Mouse (Mus musculus) brown adipose tissue, adult 24 weeks (tissue): ENCODE results near the gene Tbc1d22a. TPM values are rescaled to one million over a fixed set of nuclear protein-coding genes. Genes with fewer than 3 reads are reported as not detected.

Source experiments
- H3K27ac ChIP-seq: fragments of 200-500 bp; replicated peaks from 2 replicates; pipeline ENCODE4 v1.5.1; 2012; ENCODE audit warnings: low read depth, mild to moderate bottlenecking, low read length
- H3K4me1 ChIP-seq: fragments of 200-500 bp; 2 replicates; pipeline ENCODE4 v1.6.1; 2012; ENCODE audit warnings: low read length, mixed read lengths; ENCODE audit not compliant: control insufficient read depth, insufficient read depth, insufficient read length
- H3K4me3 ChIP-seq: fragments of 200-500 bp; 2 replicates; pipeline ENCODE4 v1.5.1; 2012; ENCODE audit warnings: low read depth, mild to moderate bottlenecking, low read length, moderate library complexity; ENCODE audit not compliant: insufficient read depth
- polyA plus RNA-seq: library from polyadenylated mRNA; stranded (reverse); fragments of >200 nt; gene quantifications from 2 replicates; pipeline ENCODE4 v1.2.4, GENCODE M21; 2012; ENCODE audit not compliant: missing spikeins, insufficient read depth, insufficient read length

The Tbc1d22a gene
- polyA plus RNA-seq, 1 experiment = 15.2 TPM

- H3K27ac ChIP-seq = no peak overlapping the region
- no peak overlapping the region for H3K4me3 ChIP-seq
- H3K4me1 ChIP-seq = peaks cover 5% of the 10 kb centered on the region
These were observed 41.9 kb downstream of the Tbc1d22a start for GRCm38 (mm10) chr15:86256201-86256600.

- Histone ChIP-seq H3K27ac (no peak overlapping the region), H3K4me3 (no peak overlapping the region), H3K4me1 (peaks cover 5% of the 10 kb centered on the region)
These were observed 42.5 kb downstream of the Tbc1d22a start for GRCm38 (mm10) chr15:86256728-86257179.

GRCm38 (mm10) chr15:86257916-86258685 lies 43.8 kb downstream of the Tbc1d22a start:
- Histone ChIP-seq H3K27ac (no peak overlapping the region), H3K4me1 (peaks cover 5% of the 10 kb centered on the region), H3K4me3 (no peak overlapping the region)

DNA sequence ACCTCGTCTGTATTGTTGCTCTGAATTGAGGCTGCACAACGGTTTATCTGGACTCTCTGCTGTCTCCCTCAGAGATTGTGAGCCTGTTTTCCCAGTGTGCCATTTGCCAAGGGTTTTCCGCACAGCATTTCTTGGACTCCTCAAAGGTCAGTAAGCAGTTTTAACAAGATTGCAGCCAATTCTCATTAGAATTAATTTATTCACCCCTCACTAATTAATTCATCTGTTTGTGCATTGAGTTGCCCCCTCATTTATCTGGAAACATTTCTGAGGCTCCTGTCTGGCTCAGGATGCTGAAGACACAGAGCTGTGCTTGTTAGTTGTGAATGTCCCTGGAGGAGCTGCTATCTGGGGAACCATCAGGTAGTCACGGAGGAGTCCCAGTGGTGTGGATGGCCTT lies 45.0 kb downstream of the Tbc1d22a start:
- peaks cover 5% of the 10 kb centered on the region for H3K4me1 ChIP-seq
- H3K4me3 ChIP-seq = no peak overlapping the region
- no peak overlapping the region for H3K27ac ChIP-seq

- Histone ChIP-seq H3K4me3 (no peak overlapping the region), H3K4me1 (peaks cover 5% of the 10 kb centered on the region), H3K27ac (no peak overlapping the region)
These were observed 45.9 kb downstream of the Tbc1d22a start for GRCm38 (mm10) chr15:86260111-86260510.

GRCm38 (mm10) chr15:86264389-86264788 lies 50.1 kb downstream of the Tbc1d22a start:
- Histone ChIP-seq H3K4me1 (peaks cover 7% of the 10 kb centered on the region; the same call in 1 of the 2 replicates), H3K4me3 (no peak overlapping the region), H3K27ac (no peak overlapping the region)

DNA sequence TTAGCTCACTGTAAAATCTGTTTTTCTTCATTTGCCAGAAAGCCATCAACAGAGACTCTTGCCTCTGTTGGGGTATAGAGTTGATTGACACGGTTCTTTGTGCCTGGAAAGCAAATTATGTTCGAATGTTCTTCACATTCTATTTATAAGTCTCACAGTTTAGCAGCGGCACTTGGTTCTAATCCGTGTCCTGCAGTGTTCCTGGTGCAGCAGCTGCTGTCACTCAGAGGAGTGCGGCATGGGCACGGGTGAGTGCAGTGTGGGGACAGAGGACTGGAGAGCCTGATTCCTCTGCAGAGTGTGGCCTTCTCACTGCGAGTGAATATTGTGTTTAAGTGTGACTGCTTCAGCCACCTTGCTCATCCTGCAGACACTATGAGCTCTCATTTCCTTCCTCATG lies 50.5 kb downstream of the Tbc1d22a start:
- H3K27ac ChIP-seq = no peak overlapping the region
- no peak overlapping the region for H3K4me3 ChIP-seq
- peaks cover 7% of the 10 kb centered on the region; the same call in 1 of the 2 replicates for H3K4me1 ChIP-seq

DNA sequence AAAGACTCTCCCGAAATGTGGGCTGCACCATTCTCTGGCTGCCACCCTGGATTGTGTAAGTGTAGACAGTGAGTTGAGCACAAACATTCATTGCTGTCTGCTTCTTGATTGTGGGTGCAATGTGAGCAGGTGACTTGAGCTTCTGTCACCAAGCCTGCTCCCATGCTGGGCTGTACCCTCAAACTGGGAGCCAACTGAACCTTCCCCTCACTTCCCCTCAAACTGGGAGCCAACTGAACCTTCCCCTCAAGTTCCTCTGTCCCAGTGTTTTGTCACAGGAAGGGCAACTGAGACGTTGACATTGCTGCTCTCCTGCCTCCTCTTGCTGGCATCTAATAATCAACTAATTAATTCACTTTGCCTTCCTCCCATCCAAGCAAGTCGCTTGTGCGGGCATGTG lies 52.7 kb downstream of the Tbc1d22a start:
- no peak overlapping the region for H3K27ac ChIP-seq
- H3K4me1 ChIP-seq = peaks cover 7% of the 10 kb centered on the region; the same call in 1 of the 2 replicates
- H3K4me3 ChIP-seq = no peak overlapping the region

GRCm38 (mm10) chr15:86268526-86268925 lies 54.3 kb downstream of the Tbc1d22a start:
- H3K27ac ChIP-seq = no peak overlapping the region
- H3K4me1 ChIP-seq = peaks cover 7% of the 10 kb centered on the region; the same call in 1 of the 2 replicates
- H3K4me3 ChIP-seq = no peak overlapping the region

DNA sequence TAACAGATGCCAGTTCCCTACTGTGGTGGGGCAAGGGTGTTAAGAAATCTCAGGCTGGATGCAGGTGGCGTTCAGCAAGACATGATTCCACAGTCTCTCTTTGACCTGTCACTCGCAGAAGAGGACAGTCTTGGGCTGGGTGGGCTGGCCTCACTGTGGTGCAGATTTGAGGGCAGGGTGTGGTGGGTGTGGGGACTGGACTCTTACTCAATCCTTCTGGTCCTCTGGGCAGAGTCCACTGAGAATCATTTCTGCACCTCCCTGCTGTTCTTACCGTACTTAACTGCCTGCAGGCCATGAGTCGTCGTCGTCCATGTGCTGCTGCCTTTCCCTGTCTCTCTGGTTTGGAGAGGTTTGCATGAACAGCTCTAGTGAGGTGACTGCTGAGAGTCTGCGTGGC lies 61.5 kb downstream of the Tbc1d22a start:
- Histone ChIP-seq H3K4me1 (0 out of 2 replicates have a peak, but pooled peaks cover 3% of the 10 kb centered on the region), H3K27ac (no peak overlapping the region), H3K4me3 (no peak overlapping the region)

DNA sequence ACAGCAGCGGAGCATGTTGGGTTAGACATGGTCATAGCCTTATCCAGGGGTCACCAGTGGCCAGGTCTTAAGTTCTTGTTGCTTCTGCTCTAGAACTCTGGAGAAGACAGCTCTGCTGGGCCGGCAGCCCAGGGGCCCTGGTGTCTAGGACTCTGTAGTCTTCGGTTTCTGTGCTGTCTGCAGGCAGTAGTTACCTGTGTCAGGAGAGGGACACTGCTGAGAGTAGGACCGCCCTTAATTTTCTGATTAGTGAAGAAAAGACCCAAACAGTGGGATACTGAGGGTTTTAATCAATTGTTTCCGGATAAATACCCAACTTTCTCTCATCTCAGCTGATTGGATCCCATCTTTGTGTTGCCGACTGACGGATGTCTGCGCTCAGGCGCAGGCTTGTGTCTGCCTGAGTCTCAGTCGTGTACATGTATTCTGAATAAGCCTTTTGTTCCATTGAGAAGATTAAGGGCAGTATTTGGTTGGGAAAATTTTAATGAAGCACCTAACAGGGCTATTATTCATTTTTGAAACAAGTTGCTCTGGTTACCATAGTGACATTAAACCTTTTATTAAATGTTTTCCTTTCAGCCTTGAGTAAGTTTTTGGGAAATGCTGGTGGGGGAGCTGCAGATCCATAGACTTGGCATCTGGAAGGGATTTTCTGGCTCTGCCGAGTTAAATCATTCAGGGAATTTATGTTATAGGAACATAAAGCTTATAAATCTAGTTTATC lies 62.4 kb downstream of the Tbc1d22a start:
- Histone ChIP-seq H3K4me1 (0 out of 2 replicates have a peak, but pooled peaks cover 3% of the 10 kb centered on the region), H3K4me3 (no peak overlapping the region), H3K27ac (no peak overlapping the region)

GRCm38 (mm10) chr15:86277428-86277827 lies 63.2 kb downstream of the Tbc1d22a start:
- Histone ChIP-seq H3K27ac (no peak overlapping the region), H3K4me3 (no peak overlapping the region), H3K4me1 (0 out of 2 replicates have a peak, but pooled peaks cover 3% of the 10 kb centered on the region)

GRCm38 (mm10) chr15:86279059-86279974 lies 65.1 kb downstream of the Tbc1d22a start:
- Histone ChIP-seq H3K4me1 (0 out of 2 replicates have a peak, but pooled peaks cover 4% of the 10 kb centered on the region), H3K4me3 (no peak overlapping the region), H3K27ac (no peak overlapping the region)

DNA sequence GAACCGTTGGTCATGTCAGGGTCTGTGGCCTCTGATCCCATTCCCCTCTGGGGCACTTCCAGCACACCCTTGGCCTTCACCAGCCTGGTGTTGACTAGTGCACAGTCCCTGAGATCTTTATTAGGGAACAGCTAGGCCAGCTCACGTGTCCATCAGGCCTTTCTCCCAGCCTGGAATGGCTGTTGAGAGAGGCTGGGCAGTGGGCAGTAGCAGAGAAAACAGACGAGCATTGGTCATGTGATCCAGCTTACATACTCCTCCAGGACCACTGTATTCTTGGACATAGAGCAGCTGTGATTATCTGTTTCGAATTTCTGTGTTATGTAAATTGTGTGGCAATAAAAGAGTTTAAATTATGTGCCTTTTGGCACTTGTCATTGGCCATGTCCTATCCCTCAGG lies 65.9 kb downstream of the Tbc1d22a start:
- H3K27ac ChIP-seq = no peak overlapping the region
- H3K4me1 ChIP-seq = 0 out of 2 replicates have a peak, but pooled peaks cover 4% of the 10 kb centered on the region
- H3K4me3 ChIP-seq = no peak overlapping the region

DNA sequence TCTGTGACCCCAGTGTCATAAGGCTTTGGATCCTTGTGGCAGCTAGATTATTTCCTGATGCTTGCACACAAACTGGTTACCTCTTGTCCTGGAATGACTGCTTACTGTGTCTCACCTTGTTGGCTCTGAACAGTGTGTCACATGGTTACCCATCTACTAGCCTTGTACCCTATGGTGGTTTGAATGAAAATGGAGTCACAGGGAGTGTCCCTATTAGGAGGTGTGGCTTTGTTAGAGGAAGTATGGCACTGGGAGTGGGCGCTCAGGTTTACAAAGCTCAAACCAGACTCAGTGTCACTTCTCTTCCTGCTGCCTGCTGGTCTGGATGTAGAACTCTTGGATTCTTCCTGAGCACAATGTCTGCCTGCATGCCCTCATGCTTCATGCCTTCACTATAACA lies 69.0 kb downstream of the Tbc1d22a start:
- H3K27ac ChIP-seq = no peak overlapping the region
- no peak overlapping the region for H3K4me3 ChIP-seq
- H3K4me1 ChIP-seq = 0 out of 2 replicates have a peak, but pooled peaks cover 4% of the 10 kb centered on the region
